Mouse (Mus musculus): ENCODE results near the gene Gm10491. TPM values are rescaled to one million over a fixed set of nuclear protein-coding genes. Genes with fewer than 3 reads are reported as not detected.

The Gm10491 gene
- not detected in 2 replicates for polyA plus RNA-seq (2015; fragmentation: Nextera tagmentation; extraction: Ambion mirVana)

- Histone ChIP-seq H3K4me3 (ENCODE audit: low read length) (no peak within 1 kb of the TSS), H3K27ac (ENCODE audit: low read length) (no peak within 1 kb of the TSS), H3K27me3 (replicated peaks; ENCODE audit: control insufficient read depth, insufficient read depth, low read length) (no peaks in the 10 kb centered on the region), H3K36me3 (ENCODE audit: control insufficient read depth, insufficient read depth, low read length) (no peaks in the 10 kb centered on the region), H3K9me3 (ENCODE audit: control insufficient read depth, low read length) (no peaks in the 10 kb centered on the region), H3K4me2 (ENCODE audit: low read depth, low read length) (no peak within 1 kb of the TSS), H3K4me1 (ENCODE audit: control insufficient read depth, insufficient read depth, low read length) (no peaks in the 10 kb centered on the region), H3K9ac (ENCODE audit: low read depth, low read length) (no peak within 1 kb of the TSS)
- WGBS = 87% methylated on average over 5 of the region's 5 CpGs
- no peak for ATAC-seq
Observed at GRCm38 (mm10) chrX:7907735-7908134, at the start of gene Gm10491. Gene Gm10491 (minus strand): TSS chrX:7907835.

GRCm38 (mm10) chrX:7950091-7950490 is 42.5 kb upstream of the Gm10491 start:
- H3K9ac ChIP-seq (ENCODE audit: low read depth, low read length) = no peak overlapping the region
- no peak overlapping the region for H3K27ac ChIP-seq (ENCODE audit: low read length)
- ATAC-seq = no peak
- H3K9me3 ChIP-seq (ENCODE audit: control insufficient read depth, low read length) = no peaks in the 10 kb centered on the region
- WGBS = 87% methylated on average over 7 of the region's 7 CpGs
- no peak overlapping the region for H3K4me3 ChIP-seq (ENCODE audit: low read length)
- no peaks in the 10 kb centered on the region for H3K36me3 ChIP-seq (ENCODE audit: control insufficient read depth, insufficient read depth, low read length)
- H3K4me1 ChIP-seq (ENCODE audit: control insufficient read depth, insufficient read depth, low read length) = no peaks in the 10 kb centered on the region
- no peak overlapping the region for H3K4me2 ChIP-seq (ENCODE audit: low read depth, low read length)
- H3K27me3 ChIP-seq (replicated peaks; ENCODE audit: control insufficient read depth, insufficient read depth, low read length) = no peaks in the 10 kb centered on the region

GRCm38 (mm10) chrX:7947900-7948492 is 40.4 kb upstream of the Gm10491 start:
- no peaks in the 10 kb centered on the region for H3K27me3 ChIP-seq (replicated peaks; ENCODE audit: control insufficient read depth, insufficient read depth, low read length)
- no peaks in the 10 kb centered on the region for H3K4me1 ChIP-seq (ENCODE audit: control insufficient read depth, insufficient read depth, low read length)
- ATAC-seq = peak; percentile 99
- no peak overlapping the region for H3K27ac ChIP-seq (ENCODE audit: low read length)
- H3K4me2 ChIP-seq (ENCODE audit: low read depth, low read length) = peak overlapping the region; percentile 55
- no peaks in the 10 kb centered on the region for H3K9me3 ChIP-seq (ENCODE audit: control insufficient read depth, low read length)
- H3K9ac ChIP-seq (ENCODE audit: low read depth, low read length) = peak overlapping the region; percentile 67
- peak overlapping the region; percentile 57 for H3K4me3 ChIP-seq (ENCODE audit: low read length)
- no peaks in the 10 kb centered on the region for H3K36me3 ChIP-seq (ENCODE audit: control insufficient read depth, insufficient read depth, low read length)
- 15% methylated on average over 38 of the region's 38 CpGs for WGBS

- no peaks in the 10 kb centered on the region for H3K36me3 ChIP-seq (ENCODE audit: control insufficient read depth, insufficient read depth, low read length)
- no peaks in the 10 kb centered on the region for H3K27me3 ChIP-seq (replicated peaks; ENCODE audit: control insufficient read depth, insufficient read depth, low read length)
- H3K9me3 ChIP-seq (ENCODE audit: control insufficient read depth, low read length) = no peaks in the 10 kb centered on the region
- WGBS = 18% methylated on average over 37 of the region's 37 CpGs
- no peak within 1 kb of the TSS for H3K27ac ChIP-seq (ENCODE audit: low read length)
- peak within 1 kb of the TSS; percentile 59 for H3K4me2 ChIP-seq (ENCODE audit: low read depth, low read length)
- peak within 1 kb of the TSS; percentile 57 for H3K4me3 ChIP-seq (ENCODE audit: low read length)
- H3K4me1 ChIP-seq (ENCODE audit: control insufficient read depth, insufficient read depth, low read length) = no peaks in the 10 kb centered on the region
- H3K9ac ChIP-seq (ENCODE audit: low read depth, low read length) = peak within 1 kb of the TSS; percentile 67
- peak; percentile 54 for ATAC-seq
Observed at GRCm38 (mm10) chrX:7947108-7947899, 39.7 kb upstream of the Gm10491 start, which contains the start of gene Hdac6. Gene Hdac6 (minus strand): TSS chrX:7947889.

GRCm38 (mm10) chrX:7945618-7946017 is 38.0 kb upstream of the Gm10491 start:
- Histone ChIP-seq H3K36me3 (ENCODE audit: control insufficient read depth, insufficient read depth, low read length) (no peaks in the 10 kb centered on the region), H3K9ac (ENCODE audit: low read depth, low read length) (no peak overlapping the region), H3K4me1 (ENCODE audit: control insufficient read depth, insufficient read depth, low read length) (no peaks in the 10 kb centered on the region), H3K4me2 (ENCODE audit: low read depth, low read length) (no peak overlapping the region), H3K4me3 (ENCODE audit: low read length) (no peak overlapping the region), H3K9me3 (ENCODE audit: control insufficient read depth, low read length) (no peaks in the 10 kb centered on the region), H3K27ac (ENCODE audit: low read length) (no peak overlapping the region), H3K27me3 (replicated peaks; ENCODE audit: control insufficient read depth, insufficient read depth, low read length) (no peaks in the 10 kb centered on the region)
- ATAC-seq = no peak
- WGBS = 72% methylated on average over 8 of the region's 8 CpGs

- Histone ChIP-seq H3K36me3 (ENCODE audit: control insufficient read depth, insufficient read depth, low read length) (no peaks in the 10 kb centered on the region), H3K9me3 (ENCODE audit: control insufficient read depth, low read length) (no peaks in the 10 kb centered on the region), H3K4me3 (ENCODE audit: low read length) (no peak overlapping the region), H3K4me2 (ENCODE audit: low read depth, low read length) (no peak overlapping the region), H3K27ac (ENCODE audit: low read length) (no peak overlapping the region), H3K4me1 (ENCODE audit: control insufficient read depth, insufficient read depth, low read length) (no peaks in the 10 kb centered on the region), H3K9ac (ENCODE audit: low read depth, low read length) (no peak overlapping the region), H3K27me3 (replicated peaks; ENCODE audit: control insufficient read depth, insufficient read depth, low read length) (no peaks in the 10 kb centered on the region)
- WGBS = 86% methylated on average over 6 of the region's 6 CpGs
- ATAC-seq = no peak
Observed at GRCm38 (mm10) chrX:7937667-7938066, 30.0 kb upstream of the Gm10491 start.

GRCm38 (mm10) chrX:7936874-7937273 is 29.2 kb upstream of the Gm10491 start:
- Histone ChIP-seq H3K36me3 (ENCODE audit: control insufficient read depth, insufficient read depth, low read length) (no peaks in the 10 kb centered on the region), H3K4me1 (ENCODE audit: control insufficient read depth, insufficient read depth, low read length) (no peaks in the 10 kb centered on the region), H3K9ac (ENCODE audit: low read depth, low read length) (no peak overlapping the region), H3K27me3 (replicated peaks; ENCODE audit: control insufficient read depth, insufficient read depth, low read length) (no peaks in the 10 kb centered on the region), H3K9me3 (ENCODE audit: control insufficient read depth, low read length) (no peaks in the 10 kb centered on the region), H3K4me2 (ENCODE audit: low read depth, low read length) (no peak overlapping the region), H3K27ac (ENCODE audit: low read length) (no peak overlapping the region), H3K4me3 (ENCODE audit: low read length) (no peak overlapping the region)
- no peak for ATAC-seq
- 47% methylated on average over 10 of the region's 11 CpGs for WGBS

- ATAC-seq = no peak
- Histone ChIP-seq H3K4me1 (ENCODE audit: control insufficient read depth, insufficient read depth, low read length) (no peaks in the 10 kb centered on the region), H3K9ac (ENCODE audit: low read depth, low read length) (no peak within 1 kb of the TSS), H3K4me3 (ENCODE audit: low read length) (no peak within 1 kb of the TSS), H3K36me3 (ENCODE audit: control insufficient read depth, insufficient read depth, low read length) (no peaks in the 10 kb centered on the region), H3K27me3 (replicated peaks; ENCODE audit: control insufficient read depth, insufficient read depth, low read length) (peaks cover 20% of the 10 kb centered on the region), H3K27ac (ENCODE audit: low read length) (no peak within 1 kb of the TSS), H3K9me3 (ENCODE audit: control insufficient read depth, low read length) (no peaks in the 10 kb centered on the region), H3K4me2 (ENCODE audit: low read depth, low read length) (no peak within 1 kb of the TSS)
- 20% methylated on average over 19 of the region's 19 CpGs for WGBS
Observed at GRCm38 (mm10) chrX:7928270-7928790, 20.7 kb upstream of the Gm10491 start, which contains the start of gene Eras. Gene Eras (minus strand): TSS chrX:7928607.

- ATAC-seq = no peak
- Histone ChIP-seq H3K4me2 (ENCODE audit: low read depth, low read length) (no peak overlapping the region), H3K27ac (ENCODE audit: low read length) (no peak overlapping the region), H3K4me3 (ENCODE audit: low read length) (no peak overlapping the region), H3K9ac (ENCODE audit: low read depth, low read length) (no peak overlapping the region), H3K4me1 (ENCODE audit: control insufficient read depth, insufficient read depth, low read length) (no peaks in the 10 kb centered on the region), H3K27me3 (replicated peaks; ENCODE audit: control insufficient read depth, insufficient read depth, low read length) (peaks cover 30% of the 10 kb centered on the region), H3K36me3 (ENCODE audit: control insufficient read depth, insufficient read depth, low read length) (no peaks in the 10 kb centered on the region), H3K9me3 (ENCODE audit: control insufficient read depth, low read length) (no peaks in the 10 kb centered on the region)
- WGBS = 24% methylated on average over 10 of the region's 10 CpGs
Observed at GRCm38 (mm10) chrX:7927116-7927515, 19.5 kb upstream of the Gm10491 start.

All from intestine, embryonic 16.5 days (tissue).